Mouse (Mus musculus) heart, postnatal 0 days (tissue): ENCODE data around the gene Pyroxd2.

Experiments
- CTCF ChIP-seq: IDR thresholded peaks from 2 replicates; pipeline ENCODE4 v1.5.1; 2016; ENCODE audit warnings: antibody characterized with exemption, control low read depth, low read depth
- EP300 ChIP-seq: IDR thresholded peaks from 2 replicates; pipeline ENCODE4 v1.6.1; 2016; ENCODE audit warnings: antibody characterized with exemption, low read depth

DNA sequence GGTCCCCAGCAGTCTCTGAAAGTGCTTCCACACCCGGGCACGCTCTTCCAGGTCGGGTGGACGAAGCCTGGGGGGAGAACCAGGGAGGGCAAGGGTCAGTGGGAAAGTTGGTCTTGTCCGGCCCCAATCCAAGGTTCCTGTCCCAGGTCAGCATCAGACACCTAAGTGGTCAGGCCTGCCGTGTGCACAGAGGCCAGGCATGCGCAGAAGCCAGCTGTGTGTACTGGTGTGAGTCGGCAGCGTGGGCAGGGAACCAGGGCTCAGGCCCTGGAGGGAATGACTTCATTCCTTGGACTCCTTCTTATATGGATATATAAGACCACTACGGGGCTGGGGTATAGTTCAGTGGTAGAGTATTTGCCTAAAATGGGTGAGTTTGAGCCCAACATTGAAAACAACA is 17.1 kb upstream of the Pyroxd2 start:
- TF ChIP-seq CTCF (no peak), EP300 (no peak)
